Comparison of ENCODE assay signal across 8 mouse cellular contexts in genomic region chr13:81944469-81944868, GRCm38 (mm10).
DNase-seq lines count a peak whose midpoint lies in the region; ATAC-seq and TF ChIP-seq lines count a peak whose summit lies in the region.

No protein-coding gene starts in this region.

- H3K4me3 ChIP-seq in heart, embryonic 13.5 days: peak overlapping the region; percentile 36
- peak overlapping the region; percentile 4 for H3K4me3 ChIP-seq in cortical plate, adult 2 months (ENCODE audit: insufficient read depth, low read length)
- H3K4me3 ChIP-seq in forebrain, postnatal 0 days (ENCODE audit: low read depth, low read length): peak overlapping the region; percentile 21
- H3K4me3 ChIP-seq in midbrain, embryonic 10.5 days: peak overlapping the region; percentile 31; the same call in 1 of the 2 replicates

- no peaks in the 10 kb centered on the region for H3K27me3 ChIP-seq in heart, embryonic 13.5 days (replicated peaks)
- H3K27me3 ChIP-seq in forebrain, postnatal 0 days (ENCODE audit: insufficient read depth, low read length): no peaks in the 10 kb centered on the region
- H3K27me3 ChIP-seq in midbrain, embryonic 10.5 days (ENCODE audit: low read depth, poor library complexity, severe bottlenecking): 0 out of 2 replicates have a peak, but pooled peaks cover 3% of the 10 kb centered on the region

- H3K27ac ChIP-seq in heart, embryonic 13.5 days (replicated peaks): no peak overlapping the region
- H3K27ac ChIP-seq in cortical plate, adult 2 months (ENCODE audit: insufficient read depth, low read length): peak overlapping the region; percentile 63
- peak overlapping the region; percentile 80 for H3K27ac ChIP-seq in forebrain, postnatal 0 days (ENCODE audit: low read depth, low read length)
- H3K27ac ChIP-seq in midbrain, embryonic 10.5 days (replicated peaks): no peak overlapping the region

- no peaks in the 10 kb centered on the region for H3K9me3 ChIP-seq in heart, embryonic 13.5 days
- H3K9me3 ChIP-seq in forebrain, postnatal 0 days (ENCODE audit: low read length): no peaks in the 10 kb centered on the region
- no peaks in the 10 kb centered on the region for H3K9me3 ChIP-seq in midbrain, embryonic 10.5 days (replicated peaks)

- 39% methylated on average over 6 of the region's 6 CpGs for WGBS in heart, embryonic 13.5 days
- WGBS in forebrain, postnatal 0 days: 30% methylated on average over 6 of the region's 6 CpGs
- 82% methylated on average over 6 of the region's 6 CpGs for WGBS in midbrain, embryonic 10.5 days

- no peak for DNase-seq in heart, postnatal 4 days
- DNase-seq in forebrain, postnatal 0 days: no peak
- DNase-seq in midbrain, embryonic 10.5 days (ENCODE audit: low spot score): peak; percentile 13
- no peak for DNase-seq in thymus, postnatal 25 days
- no peak for DNase-seq in testis, postnatal 14 days (ENCODE audit: low spot score)

- no peak for ATAC-seq in heart, embryonic 13.5 days (ENCODE audit: extremely low read depth, insufficient number of reproducible peaks, low FRiP score, low TSS enrichment)
- ATAC-seq in forebrain, postnatal 0 days: peak; percentile 80
- no peak for ATAC-seq in activated CD4-positive, CD25-positive, alpha-beta regulatory T cell, adult 4 months

- H3K36me3 ChIP-seq in heart, embryonic 13.5 days: no peaks in the 10 kb centered on the region
- no peaks in the 10 kb centered on the region for H3K36me3 ChIP-seq in forebrain, postnatal 0 days (ENCODE audit: insufficient read depth)
- no peaks in the 10 kb centered on the region for H3K36me3 ChIP-seq in midbrain, embryonic 10.5 days

- H3K9ac ChIP-seq in heart, embryonic 13.5 days: no peak overlapping the region
- 0 out of 2 replicates have a peak overlapping the region, but pooled peaks have one; percentile 26 for H3K9ac ChIP-seq in forebrain, postnatal 0 days

- no peak for TF ChIP-seq POLR2A in cortical plate, adult 2 months (IDR thresholded peaks at IDR 0.05; ENCODE audit: extremely low read depth, insufficient read depth, low read length)

- H3K4me2 ChIP-seq in heart, embryonic 13.5 days: peak overlapping the region; percentile 67
- peak overlapping the region; percentile 40 for H3K4me2 ChIP-seq in forebrain, postnatal 0 days (ENCODE audit: low read depth)

- H3K4me1 ChIP-seq in heart, embryonic 13.5 days: peaks cover 6% of the 10 kb centered on the region; the same call in 1 of the 2 replicates
- H3K4me1 ChIP-seq in cortical plate, adult 2 months (ENCODE audit: control insufficient read depth, insufficient read depth, low read length): peaks cover 2% of the 10 kb centered on the region; the same call in 1 of the 2 replicates
- no peaks in the 10 kb centered on the region for H3K4me1 ChIP-seq in forebrain, postnatal 0 days (ENCODE audit: insufficient read depth)
- peaks cover 10% of the 10 kb centered on the region for H3K4me1 ChIP-seq in midbrain, embryonic 10.5 days

- TF ChIP-seq CTCF in cortical plate, adult 2 months (IDR thresholded peaks at IDR 0.05; ENCODE audit: extremely low read depth, insufficient read depth, low read length): no peak
- no peak for TF ChIP-seq CTCF in forebrain, postnatal 0 days (IDR thresholded peaks at IDR 0.05; ENCODE audit: low read depth)

Comparison
In these comparisons a context has a peak if more than half of its experiments do, and no peak if none do; other contexts are left out.
1. H3K27ac ChIP-seq: peak in cortical plate, adult 2 months (single experiment) and forebrain, postnatal 0 days (single experiment); none in heart, embryonic 13.5 days (single experiment) and midbrain, embryonic 10.5 days (single experiment).
2. Peak in every context shown above with its lines, with median percentiles within 50 percentile points of each other: H3K4me3 ChIP-seq.